Mouse (Mus musculus) ES-Bruce4 (cell line): ENCODE measurements around the gene Dzip3.

Experiments
- CTCF ChIP-seq: IDR thresholded peaks from one replicate; pipeline ENCODE4 v1.8.1; 2011; ENCODE audit warnings: low read depth, low read length
- EP300 ChIP-seq: IDR thresholded peaks from 2 replicates; pipeline ENCODE4 v1.6.1; 2011; ENCODE audit warnings: low read depth, low read length; ENCODE audit not compliant: insufficient read depth
- POLR2A ChIP-seq: IDR thresholded peaks from one replicate; pipeline ENCODE4 v1.8.1; 2011; ENCODE audit warnings: low read length; ENCODE audit not compliant: insufficient read depth

- no peak for TF ChIP-seq CTCF
- no peak for TF ChIP-seq POLR2A
- no peak for TF ChIP-seq EP300
These were observed 46.7 kb upstream of the Dzip3 start for GRCm38 (mm10) chr16:49040554-49041221.
